Mouse (Mus musculus) limb, embryonic 15.5 days (tissue): ENCODE measurements at regions not wholly inside any gene's neighbourhood (a gene's known extent, or its start where the extent isn't known, plus 50 kb on each side); places are given as distances from the start of the nearest gene placed in this dataset.

Source experiments
- ATAC-seq: fragments of 200-750 bp; cut with Nextera tagmentation; 2 replicates; pipeline ENCODE4 v1.8.0; 2017; ENCODE audit warnings: low read depth, moderate TSS enrichment; ENCODE audit not compliant: insufficient number of reproducible peaks, low FRiP score, low TSS enrichment
- H3K27ac ChIP-seq: fragments of 300-500 bp; sonication (generic); 2 replicates; pipeline ENCODE4 v1.5.1; 2015; ENCODE audit warnings: moderate library complexity, mild to moderate bottlenecking, inconsistent platforms
- H3K27me3 ChIP-seq: fragments of 300-500 bp; sonication (generic); 2 replicates; pipeline ENCODE4 v1.6.1; 2015; ENCODE audit warnings: inconsistent platforms
- H3K36me3 ChIP-seq: fragments of 300-500 bp; sonication (generic); 2 replicates; pipeline ENCODE4 v1.6.1; 2015; ENCODE audit warnings: inconsistent platforms
- H3K4me1 ChIP-seq: fragments of 300-500 bp; sonication (generic); 2 replicates; pipeline ENCODE4 v1.6.1; 2015; ENCODE audit warnings: inconsistent platforms
- H3K4me2 ChIP-seq: fragments of 300-500 bp; sonication (generic); 2 replicates; pipeline ENCODE4 v1.6.1; 2015; ENCODE audit warnings: mild to moderate bottlenecking, inconsistent platforms
- H3K4me3 ChIP-seq: fragments of 300-500 bp; sonication (generic); 2 replicates; pipeline ENCODE4 v1.5.1; 2015; ENCODE audit warnings: mild to moderate bottlenecking, inconsistent platforms
- H3K9ac ChIP-seq: fragments of 300-500 bp; sonication (generic); 2 replicates; pipeline ENCODE4 v1.6.1; 2015; ENCODE audit warnings: inconsistent platforms
- H3K9me3 ChIP-seq: fragments of 300-500 bp; sonication (generic); 2 replicates; pipeline ENCODE4 v1.6.1; 2016; ENCODE audit warnings: inconsistent platforms
- WGBS: fragments of 180-500 bp; shearing (Covaris S2); methylation state at CpG from one replicate; pipeline ENCODE4 v1.1.7; 2015; 5-methylcytosine and 5-hydroxymethylcytosine counted together

DNA sequence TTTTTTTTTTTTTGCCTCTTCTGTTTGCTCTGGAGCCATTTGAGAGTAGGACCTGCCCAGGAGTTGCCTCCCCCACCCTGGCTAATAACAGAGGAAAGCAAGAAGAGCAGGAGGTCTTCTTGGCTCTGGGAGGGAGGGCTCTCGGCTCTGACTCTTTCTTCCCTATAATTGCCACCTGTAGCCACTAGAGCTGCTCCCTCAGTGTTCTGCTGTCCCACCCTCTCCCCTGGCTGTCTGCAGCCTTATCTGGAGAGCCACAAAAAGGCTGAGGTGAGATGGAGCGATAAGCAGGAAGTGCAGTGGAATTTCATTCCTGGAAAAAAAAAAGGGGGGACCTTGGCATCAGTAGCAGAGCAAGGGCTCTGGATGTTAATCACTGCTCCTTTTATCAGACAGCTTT lies 251.4 kb upstream of the Satb1 start:
- no peaks in the 10 kb centered on the region for H3K27me3 ChIP-seq

GRCm38 (mm10) chr17:52079316-52079715 lies 246.2 kb upstream of the Satb1 start:
- Histone ChIP-seq H3K27ac (no peak overlapping the region), H3K4me3 (no peak overlapping the region), H3K4me1 (no peaks in the 10 kb centered on the region), H3K27me3 (no peaks in the 10 kb centered on the region), H3K9me3 (no peaks in the 10 kb centered on the region), H3K4me2 (no peak overlapping the region), H3K9ac (no peak overlapping the region), H3K36me3 (no peaks in the 10 kb centered on the region)
- ATAC-seq: no peak
- WGBS: 85% methylated on average over 7 of the region's 7 CpGs

More for the DNA sequence above, 251.4 kb upstream of the Satb1 start:
- no peak overlapping the region for H3K27ac ChIP-seq
- no peak overlapping the region for H3K4me3 ChIP-seq
- WGBS: 24% methylated on average over 2 of the region's 2 CpGs
- no peaks in the 10 kb centered on the region for H3K9me3 ChIP-seq
- no peaks in the 10 kb centered on the region for H3K36me3 ChIP-seq
- no peaks in the 10 kb centered on the region for H3K4me1 ChIP-seq
- no peak for ATAC-seq
- no peak overlapping the region for H3K4me2 ChIP-seq
- no peak overlapping the region for H3K9ac ChIP-seq

DNA sequence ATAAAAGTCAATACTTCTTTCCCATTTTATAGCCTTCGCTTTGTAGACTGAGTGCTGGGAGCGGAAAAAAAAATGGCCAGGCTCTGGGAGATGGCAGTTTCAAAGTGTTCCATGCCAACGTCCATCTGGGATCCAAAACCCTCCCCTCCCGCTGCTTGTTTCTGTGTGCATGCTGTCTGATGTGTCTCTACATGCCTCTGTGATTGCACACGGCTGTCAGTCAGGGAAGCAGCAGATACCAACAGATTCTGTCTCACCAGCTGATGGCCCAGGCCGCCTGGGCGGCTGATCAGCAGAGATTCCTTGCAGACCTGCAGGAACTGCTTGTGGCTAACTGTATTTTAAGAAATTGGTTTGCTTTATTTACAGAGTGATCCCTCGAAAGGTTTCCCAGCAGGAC lies 245.4 kb upstream of the Satb1 start:
- Histone ChIP-seq H3K9ac (no peak overlapping the region), H3K9me3 (no peaks in the 10 kb centered on the region), H3K27me3 (no peaks in the 10 kb centered on the region), H3K4me3 (no peak overlapping the region), H3K4me2 (no peak overlapping the region), H3K4me1 (no peaks in the 10 kb centered on the region), H3K36me3 (no peaks in the 10 kb centered on the region), H3K27ac (no peak overlapping the region)
- ATAC-seq: no peak
- 57% methylated on average over 8 of the region's 8 CpGs for WGBS

DNA sequence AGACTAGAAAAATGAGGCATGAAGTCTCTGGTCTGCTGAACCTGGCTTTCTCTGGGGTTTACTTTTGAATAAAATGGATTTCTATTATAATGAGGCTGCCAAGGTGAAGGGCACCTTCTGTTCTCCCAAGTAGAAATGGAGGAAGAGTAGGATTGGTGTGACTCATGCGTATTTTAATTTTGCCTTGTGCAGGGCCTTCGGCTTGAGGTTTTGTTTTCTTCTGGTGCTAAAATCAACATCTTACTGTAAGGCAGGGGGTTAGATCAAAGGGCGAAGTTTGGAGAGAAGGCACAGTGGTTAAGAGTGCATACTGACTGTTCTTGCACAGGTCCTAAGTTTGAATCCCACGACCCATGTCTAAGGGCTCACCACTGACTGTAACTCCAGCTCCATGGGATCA lies 244.9 kb upstream of the Satb1 start:
- 90% methylated on average over 4 of the region's 4 CpGs for WGBS
- Histone ChIP-seq H3K4me1 (no peaks in the 10 kb centered on the region), H3K27ac (no peak overlapping the region), H3K9me3 (no peaks in the 10 kb centered on the region), H3K36me3 (no peaks in the 10 kb centered on the region), H3K4me3 (no peak overlapping the region), H3K27me3 (no peaks in the 10 kb centered on the region), H3K4me2 (no peak overlapping the region), H3K9ac (no peak overlapping the region)
- no peak for ATAC-seq

DNA sequence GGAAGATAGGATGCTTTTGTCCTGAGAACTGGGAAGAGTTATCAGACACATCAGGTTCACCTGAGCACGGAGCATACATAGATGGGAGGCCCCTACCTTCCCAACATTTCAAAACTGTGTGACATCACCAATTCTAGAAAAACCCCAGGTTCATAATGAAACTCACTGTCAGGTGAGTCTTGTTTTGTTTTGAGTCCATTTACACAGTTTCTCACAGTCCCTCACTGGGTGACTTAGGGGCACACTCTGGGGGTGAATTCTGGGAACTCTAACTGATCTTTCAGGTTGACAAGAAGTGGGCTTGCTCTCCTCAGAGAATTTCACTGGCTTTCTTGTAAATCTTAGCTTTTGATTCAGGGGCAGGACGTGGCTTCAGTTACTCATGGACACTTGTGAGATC lies 243.7 kb upstream of the Satb1 start:
- Histone ChIP-seq H3K27me3 (no peaks in the 10 kb centered on the region), H3K27ac (no peak overlapping the region), H3K4me3 (no peak overlapping the region), H3K4me2 (no peak overlapping the region), H3K4me1 (no peaks in the 10 kb centered on the region), H3K9me3 (no peaks in the 10 kb centered on the region), H3K36me3 (no peaks in the 10 kb centered on the region), H3K9ac (no peak overlapping the region)
- no peak for ATAC-seq
- WGBS: 86% methylated on average over 2 of the region's 2 CpGs

- Histone ChIP-seq H3K9ac (no peak overlapping the region), H3K4me2 (no peak overlapping the region), H3K27ac (no peak overlapping the region), H3K9me3 (no peaks in the 10 kb centered on the region), H3K4me1 (no peaks in the 10 kb centered on the region), H3K36me3 (no peaks in the 10 kb centered on the region), H3K27me3 (no peaks in the 10 kb centered on the region), H3K4me3 (no peak overlapping the region)
- ATAC-seq: no peak
- 66% methylated on average over 2 of the region's 2 CpGs for WGBS
Observed at GRCm38 (mm10) chr17:52067721-52068120, 234.6 kb upstream of the Satb1 start.

DNA sequence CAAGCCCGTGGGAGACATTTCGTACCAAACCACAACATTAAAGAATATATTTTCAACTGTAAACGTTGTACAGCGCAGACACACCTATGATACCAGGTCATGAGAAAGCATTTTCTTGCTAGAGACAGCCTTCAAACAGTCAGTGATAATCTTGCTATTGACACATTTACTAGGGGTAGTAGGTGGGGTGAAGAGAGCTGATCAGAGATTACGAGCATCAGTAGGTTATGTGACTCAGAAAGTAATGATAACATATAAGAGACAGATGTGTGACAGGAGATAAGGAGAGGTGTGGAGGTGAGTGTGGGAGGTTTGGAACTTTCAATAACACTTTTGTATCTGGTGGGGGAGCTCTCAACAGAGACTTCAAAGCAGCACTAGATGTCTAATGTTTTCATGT lies 231.5 kb upstream of the Satb1 start:
- whole genome bisulfite sequencing: 84% methylated on average over 5 of the region's 5 CpGs
- H3K27me3 ChIP-seq: no peaks in the 10 kb centered on the region
- no peak overlapping the region for H3K4me2 ChIP-seq
- H3K9me3 ChIP-seq: no peaks in the 10 kb centered on the region
- no peak overlapping the region for H3K9ac ChIP-seq
- ATAC-seq: no peak
- no peaks in the 10 kb centered on the region for H3K36me3 ChIP-seq
- H3K4me3 ChIP-seq: no peak overlapping the region
- H3K27ac ChIP-seq: no peak overlapping the region
- no peaks in the 10 kb centered on the region for H3K4me1 ChIP-seq

DNA sequence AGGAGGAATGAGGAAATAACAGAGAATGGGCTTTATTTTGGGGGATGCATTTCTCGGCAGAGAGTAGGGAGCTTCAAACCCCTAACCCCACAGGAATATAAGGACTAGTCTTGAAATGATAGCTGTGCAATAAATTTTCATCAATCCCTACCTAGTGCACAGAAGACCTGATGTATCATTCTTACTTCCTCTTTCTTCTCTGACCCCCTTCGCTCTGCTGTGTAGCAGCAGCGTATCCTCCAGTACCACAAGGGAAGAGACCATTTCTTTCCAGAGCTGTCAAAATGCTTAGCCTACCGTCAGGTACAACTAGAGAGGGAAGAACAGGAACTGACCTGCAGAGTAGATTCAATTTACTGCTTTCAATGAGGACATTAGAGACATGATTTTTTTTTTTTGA lies 230.0 kb upstream of the Satb1 start:
- H3K4me3 ChIP-seq: no peak overlapping the region
- H3K27ac ChIP-seq: no peak overlapping the region
- no peaks in the 10 kb centered on the region for H3K27me3 ChIP-seq
- H3K9ac ChIP-seq: no peak overlapping the region
- H3K36me3 ChIP-seq: no peaks in the 10 kb centered on the region
- no peak for ATAC-seq
- H3K4me2 ChIP-seq: no peak overlapping the region
- H3K9me3 ChIP-seq: no peaks in the 10 kb centered on the region
- WGBS: 52% methylated on average over 4 of the region's 4 CpGs
- H3K4me1 ChIP-seq: no peaks in the 10 kb centered on the region

DNA sequence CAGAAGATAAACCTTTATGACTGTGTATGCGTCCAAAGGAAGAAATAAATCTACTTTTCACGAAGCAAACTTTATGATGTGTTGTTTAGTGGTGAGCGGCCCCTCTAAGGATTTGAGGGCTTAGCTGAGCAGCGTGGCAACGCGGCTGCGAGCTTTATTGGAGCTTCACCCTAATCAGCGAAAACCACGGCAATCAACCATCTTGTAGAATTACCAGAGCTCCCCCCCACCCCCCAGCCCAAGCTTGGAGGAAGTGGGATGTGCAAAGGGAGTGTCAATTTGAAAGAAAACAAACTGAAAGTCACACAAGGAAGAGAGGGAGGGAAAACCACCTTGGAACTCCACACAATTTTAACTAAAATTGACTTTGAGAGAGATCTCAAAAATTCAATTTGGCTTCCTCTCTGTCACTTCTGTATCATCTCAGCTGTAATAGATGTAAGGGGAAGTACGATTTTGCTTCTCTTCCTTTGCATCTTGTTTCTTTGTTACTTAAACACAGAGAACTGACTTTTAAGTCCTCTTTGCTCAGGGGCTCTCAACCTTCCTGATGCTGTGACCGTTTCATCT lies 229.1 kb upstream of the Satb1 start:
- no peak for ATAC-seq
- H3K27ac ChIP-seq: no peak overlapping the region
- H3K4me2 ChIP-seq: peak overlapping the region; percentile 27; the same call in 1 of the 2 replicates
- H3K9ac ChIP-seq: no peak overlapping the region
- H3K9me3 ChIP-seq: no peaks in the 10 kb centered on the region
- no peaks in the 10 kb centered on the region for H3K36me3 ChIP-seq
- no peaks in the 10 kb centered on the region for H3K4me1 ChIP-seq
- no peaks in the 10 kb centered on the region for H3K27me3 ChIP-seq
- no peak overlapping the region for H3K4me3 ChIP-seq
- WGBS: 31% methylated on average over 11 of the region's 11 CpGs

DNA sequence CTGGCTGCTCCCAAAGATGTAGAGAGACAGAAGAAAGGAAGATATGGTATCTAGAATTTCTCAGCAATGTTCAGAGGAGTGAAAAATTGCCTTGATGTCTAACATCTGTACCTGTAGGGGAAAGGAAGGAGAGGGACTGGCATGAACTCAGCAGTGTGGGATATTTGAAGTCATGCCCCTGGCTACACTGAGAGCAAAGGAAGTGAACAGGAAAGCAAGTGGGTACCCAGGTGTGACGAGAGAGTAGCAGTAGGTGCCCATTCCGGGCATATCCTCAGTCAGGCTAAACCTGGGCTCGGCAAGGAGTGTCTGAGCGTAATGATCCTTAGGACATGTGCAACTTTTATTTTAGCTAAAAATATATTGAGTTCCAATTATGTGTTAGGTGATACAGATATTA lies 203.4 kb upstream of the Satb1 start:
- H3K27ac ChIP-seq: no peak overlapping the region
- no peak for ATAC-seq
- no peaks in the 10 kb centered on the region for H3K4me1 ChIP-seq
- no peak overlapping the region for H3K4me2 ChIP-seq
- H3K27me3 ChIP-seq: no peaks in the 10 kb centered on the region
- WGBS: 93% methylated on average over 4 of the region's 4 CpGs
- H3K36me3 ChIP-seq: no peaks in the 10 kb centered on the region
- H3K9me3 ChIP-seq: no peaks in the 10 kb centered on the region
- H3K4me3 ChIP-seq: no peak overlapping the region
- H3K9ac ChIP-seq: no peak overlapping the region

DNA sequence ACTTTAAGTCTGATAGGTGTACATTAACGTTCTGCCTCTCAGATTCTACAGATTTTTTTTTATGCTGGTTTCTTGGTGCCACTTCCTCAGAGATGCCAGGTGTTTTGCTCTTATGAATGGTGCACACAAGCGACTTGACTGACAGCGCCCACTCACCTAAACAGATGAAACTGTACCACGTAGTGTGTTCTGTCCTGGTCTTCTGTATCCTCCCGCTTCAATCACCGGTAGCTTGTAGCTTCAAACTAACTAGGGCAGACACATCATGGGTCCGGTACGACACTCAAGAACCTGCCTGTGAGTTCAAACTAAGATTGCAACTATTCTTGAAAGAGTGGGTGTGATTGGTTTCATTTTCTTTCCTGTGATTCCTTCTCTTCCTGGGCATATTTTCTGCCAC lies 198.0 kb upstream of the Satb1 start:
- Histone ChIP-seq H3K27me3 (no peaks in the 10 kb centered on the region), H3K9ac (no peak overlapping the region), H3K4me1 (no peaks in the 10 kb centered on the region), H3K27ac (no peak overlapping the region), H3K9me3 (no peaks in the 10 kb centered on the region), H3K4me2 (no peak overlapping the region), H3K4me3 (no peak overlapping the region), H3K36me3 (no peaks in the 10 kb centered on the region)
- ATAC-seq: no peak
- WGBS: 91% methylated on average over 8 of the region's 8 CpGs

DNA sequence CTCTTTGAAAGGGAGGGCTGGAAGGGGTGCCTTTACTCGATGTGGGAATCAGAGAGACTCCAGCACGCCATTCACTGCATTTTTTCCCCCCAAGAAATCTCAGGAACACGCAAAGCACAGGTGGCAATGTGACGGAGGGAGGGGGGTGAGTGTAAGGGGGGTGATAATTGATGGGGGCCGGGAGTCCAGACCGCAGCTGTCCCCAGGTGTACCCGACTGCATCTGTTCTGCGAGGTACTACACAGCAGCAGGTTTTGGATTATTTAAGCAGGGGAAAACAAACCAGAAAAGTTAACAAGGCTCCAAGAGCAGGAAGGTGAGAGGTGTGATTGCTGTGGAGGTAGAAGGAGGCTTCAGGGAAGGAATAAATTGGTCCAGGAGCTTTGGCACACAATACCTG lies 153.8 kb upstream of the Satb1 start:
- 26% methylated on average over 8 of the region's 8 CpGs for WGBS
- no peak overlapping the region for H3K4me2 ChIP-seq

GRCm38 (mm10) chr17:51986212-51986611 lies 153.1 kb upstream of the Satb1 start:
- H3K9me3 ChIP-seq: no peaks in the 10 kb centered on the region
- H3K4me3 ChIP-seq: no peak overlapping the region
- WGBS: 54% methylated on average over 14 of the region's 14 CpGs
- peaks cover 4% of the 10 kb centered on the region; the same call in 1 of the 2 replicates for H3K4me1 ChIP-seq
- H3K4me2 ChIP-seq: no peak overlapping the region
- no peak overlapping the region for H3K27ac ChIP-seq
- ATAC-seq: no peak
- no peak overlapping the region for H3K9ac ChIP-seq
- H3K27me3 ChIP-seq: no peaks in the 10 kb centered on the region
- no peaks in the 10 kb centered on the region for H3K36me3 ChIP-seq

More for the DNA sequence above, 153.8 kb upstream of the Satb1 start:
- no peaks in the 10 kb centered on the region for H3K36me3 ChIP-seq
- H3K27ac ChIP-seq: no peak overlapping the region
- no peak overlapping the region for H3K9ac ChIP-seq
- H3K27me3 ChIP-seq: no peaks in the 10 kb centered on the region
- H3K4me3 ChIP-seq: no peak overlapping the region
- no peak for ATAC-seq
- H3K4me1 ChIP-seq: peaks cover 4% of the 10 kb centered on the region; the same call in 1 of the 2 replicates
- no peaks in the 10 kb centered on the region for H3K9me3 ChIP-seq
